Mouse (Mus musculus): ENCODE measurements around the gene Rab36. TPM values are rescaled to one million over a fixed set of nuclear protein-coding genes. Genes with fewer than 3 reads are reported as not detected.

The Rab36 gene
- polyA plus RNA-seq, 1 experiment, result 20.4 TPM

- Histone ChIP-seq H3K4me3 (replicated peaks; ENCODE audit: insufficient read depth, low read depth, low read length) (no peak overlapping the region), H3K27me3 (ENCODE audit: control insufficient read depth, insufficient read depth, low read length) (no peaks in the 10 kb centered on the region), H3K4me1 (ENCODE audit: control insufficient read depth, insufficient read depth, low read length) (peaks cover 55% of the 10 kb centered on the region), H3K27ac (ENCODE audit: insufficient read depth, low read length) (0 out of 2 replicates have a peak overlapping the region, but pooled peaks have one; percentile 2)
- WGBS, result 55% methylated on average over 10 of the region's 10 CpGs
- DNase-seq, result no peak
- no peak for TF ChIP-seq CTCF (IDR thresholded peaks at IDR 0.05; ENCODE audit: borderline replicate concordance, insufficient read depth, low read depth, low read length)
- TF ChIP-seq POLR2A (IDR thresholded peaks at IDR 0.05; ENCODE audit: borderline replicate concordance, insufficient read depth, low read length), result no peak
These were observed 61.8 kb downstream of the Rab36 start for GRCm38 (mm10) chr10:75098446-75099183.

- no peak overlapping the region for H3K4me3 ChIP-seq (replicated peaks; ENCODE audit: insufficient read depth, low read depth, low read length)
- TF ChIP-seq POLR2A (IDR thresholded peaks at IDR 0.05; ENCODE audit: borderline replicate concordance, insufficient read depth, low read length) (no peak), CTCF (IDR thresholded peaks at IDR 0.05; ENCODE audit: borderline replicate concordance, insufficient read depth, low read depth, low read length) (no peak)
These were observed 63.4 kb downstream of the Rab36 start for GRCm38 (mm10) chr10:75100298-75100697.

GRCm38 (mm10) chr10:75103502-75103901, 66.6 kb downstream of the Rab36 start:
- no peak overlapping the region for H3K4me3 ChIP-seq (replicated peaks; ENCODE audit: insufficient read depth, low read depth, low read length)
- H3K27ac ChIP-seq (ENCODE audit: insufficient read depth, low read length), result no peak overlapping the region
- WGBS, result 98% methylated on average over 2 of the region's 2 CpGs

More at GRCm38 (mm10) chr10:75100298-75100697, 63.4 kb downstream of the Rab36 start:
- WGBS, result 42% methylated on average over 7 of the region's 7 CpGs
- no peaks in the 10 kb centered on the region for H3K27me3 ChIP-seq (ENCODE audit: control insufficient read depth, insufficient read depth, low read length)
- peaks cover 69% of the 10 kb centered on the region for H3K4me1 ChIP-seq (ENCODE audit: control insufficient read depth, insufficient read depth, low read length)
- peak overlapping the region; percentile 46 for H3K27ac ChIP-seq (ENCODE audit: insufficient read depth, low read length)
- DNase-seq, result peak in 1 of 2 experiments; percentile 47

More at GRCm38 (mm10) chr10:75103502-75103901, 66.6 kb downstream of the Rab36 start:
- H3K27me3 ChIP-seq (ENCODE audit: control insufficient read depth, insufficient read depth, low read length), result no peaks in the 10 kb centered on the region
- DNase-seq, result no peak
- peaks cover 55% of the 10 kb centered on the region for H3K4me1 ChIP-seq (ENCODE audit: control insufficient read depth, insufficient read depth, low read length)
- TF ChIP-seq POLR2A (IDR thresholded peaks at IDR 0.05; ENCODE audit: borderline replicate concordance, insufficient read depth, low read length) (no peak), CTCF (IDR thresholded peaks at IDR 0.05; ENCODE audit: borderline replicate concordance, insufficient read depth, low read depth, low read length) (no peak)

Other genes with a start within 250 kb of the Rab36 start
- gene Gnaz, start 69.9 kb upstream of the Rab36 start, polyA plus RNA-seq (2012; rRNA removed), result 41.0 and 44.1 TPM in 2 replicates
- gene Rsph14, start 4.5 kb upstream of the Rab36 start, polyA plus RNA-seq (2012; rRNA removed), result 0.43 and 0.79 TPM in 2 replicates
- 44.3 and 44.4 TPM in 2 replicates for gene Bcr, start 23.5 kb downstream of the Rab36 start, polyA plus RNA-seq (2012; rRNA removed)
- 34.1 and 34.9 TPM in 2 replicates for gene Specc1l, start 175.0 kb downstream of the Rab36 start, polyA plus RNA-seq (2012; rRNA removed)

Measured in cerebellum, adult 2 months (tissue).